Mouse (Mus musculus): ENCODE data around the gene Pirb.
"Not testable (repeated sequence)": the region's sequence is repeated elsewhere in the genome, so short reads cannot be mapped to it uniquely, and the experiment has no call there.

DNA sequence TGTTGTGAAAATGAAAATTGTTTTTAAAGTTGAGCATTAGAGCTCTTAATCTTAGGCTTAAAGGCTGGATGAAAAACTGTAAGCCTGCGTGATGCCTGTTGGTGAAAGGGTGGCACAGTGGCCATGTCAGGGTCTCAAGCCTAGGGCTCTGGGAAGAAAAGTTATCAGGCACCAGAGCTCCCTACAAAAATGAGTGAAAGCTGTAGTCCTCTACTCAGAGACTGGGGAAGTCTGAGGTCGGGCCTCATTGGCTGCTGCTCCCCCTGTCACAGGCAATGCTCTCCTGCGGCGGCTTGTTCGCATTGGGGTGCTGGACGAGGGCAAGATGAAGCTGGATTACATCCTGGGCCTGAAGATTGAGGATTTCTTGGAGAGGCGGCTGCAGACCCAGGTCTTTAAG, 14.7 kb downstream of the Pirb start:
- TF ChIP-seq POLR2A (IDR thresholded peaks at IDR 0.05; ENCODE audit: low read depth, low read length); CTCF (conservative IDR thresholded peaks at IDR 0.05; ENCODE audit: insufficient read depth, insufficient read length, low read depth, low read length): not testable (repeated sequence)

Measured in kidney, adult 2 months (tissue).